Mouse (Mus musculus): ENCODE results near the gene Gm2a.

GRCm38 (mm10) chr11:55102015-55102414 is 4.1 kb downstream of the Gm2a start:
- TF ChIP-seq MAX (IDR thresholded peaks at IDR 0.05; ENCODE audit: low read depth), result no peak
- TF ChIP-seq POLR2A (IDR thresholded peaks at IDR 0.05; ENCODE audit: insufficient read length, low read depth), result no peak
- TF ChIP-seq USF1 (IDR thresholded peaks at IDR 0.05; ENCODE audit: low read depth), result no peak
- no peak for TF ChIP-seq E2F4 (IDR thresholded peaks at IDR 0.05; ENCODE audit: insufficient read depth)
- TF ChIP-seq MYOG (IDR thresholded peaks at IDR 0.05; ENCODE audit: control insufficient read depth in 1 of 3, insufficient read depth in 1 of 3, insufficient read length in 2 of 3, low read depth in 2 of 3), result no peak
- TF ChIP-seq CEBPB (IDR thresholded peaks at IDR 0.05; ENCODE audit: insufficient read depth, poor library complexity, severe bottlenecking), result no peak
- TF ChIP-seq TCF12 (IDR thresholded peaks at IDR 0.05; ENCODE audit: insufficient read depth, poor library complexity, severe bottlenecking), result no peak

Data from myocyte (in vitro differentiated cells).